8 mouse cellular contexts compared by ENCODE assay signal in genomic region chr4:45473129-45473528, GRCm38 (mm10). TPM values are rescaled to one million over a fixed set of nuclear protein-coding genes. Genes with fewer than 3 reads are reported as not detected.
A peak's percentile ranks its signal among the peaks of the same experiment; 100 is the strongest.
DNase-seq lines count a peak whose midpoint lies in the region; ATAC-seq lines count a peak whose summit lies in the region.

No protein-coding gene starts in this region.

- peak overlapping the region; percentile 28; the same call in 1 of the 2 replicates for H3K4me2 ChIP-seq in heart, embryonic 12.5 days
- no peak overlapping the region for H3K4me2 ChIP-seq in kidney, embryonic 14.5 days (replicated peaks; ENCODE audit: low read depth, low read length)
- H3K4me2 ChIP-seq in liver, embryonic 15.5 days = no peak overlapping the region
- H3K4me2 ChIP-seq in neural tube, embryonic 13.5 days = no peak overlapping the region

- H3K4me3 ChIP-seq in heart, embryonic 12.5 days = no peak overlapping the region
- H3K4me3 ChIP-seq in kidney, embryonic 14.5 days (ENCODE audit: low read length) = no peak overlapping the region
- H3K4me3 ChIP-seq in liver, embryonic 15.5 days (replicated peaks) = no peak overlapping the region
- H3K4me3 ChIP-seq in neural tube, embryonic 13.5 days = no peak overlapping the region

- H3K27ac ChIP-seq in heart, embryonic 12.5 days (ENCODE audit: poor library complexity, severe bottlenecking) = peak overlapping the region; percentile 95
- H3K27ac ChIP-seq in kidney, embryonic 14.5 days (ENCODE audit: low read depth, low read length) = no peak overlapping the region; the same call in 1 of the 2 replicates
- 0 out of 2 replicates have a peak overlapping the region, but pooled peaks have one; percentile 14 for H3K27ac ChIP-seq in liver, embryonic 15.5 days (replicated peaks)
- peak overlapping the region; percentile 72 for H3K27ac ChIP-seq in neural tube, embryonic 13.5 days (replicated peaks)

- H3K27me3 ChIP-seq in heart, embryonic 12.5 days (replicated peaks) = no peaks in the 10 kb centered on the region
- H3K27me3 ChIP-seq in kidney, embryonic 14.5 days (ENCODE audit: control insufficient read depth, insufficient read depth, low read length) = no peaks in the 10 kb centered on the region
- H3K27me3 ChIP-seq in liver, embryonic 15.5 days = no peaks in the 10 kb centered on the region
- no peaks in the 10 kb centered on the region for H3K27me3 ChIP-seq in neural tube, embryonic 13.5 days

- H3K36me3 ChIP-seq in heart, embryonic 12.5 days = peaks cover 8% of the 10 kb centered on the region; the same call in 1 of the 2 replicates
- no peaks in the 10 kb centered on the region for H3K36me3 ChIP-seq in kidney, embryonic 14.5 days (ENCODE audit: control insufficient read depth, insufficient read depth, low read length)
- H3K36me3 ChIP-seq in liver, embryonic 15.5 days (replicated peaks) = peaks cover 5% of the 10 kb centered on the region; the same call in 1 of the 2 replicates
- no peaks in the 10 kb centered on the region; the same call in 1 of the 2 replicates for H3K36me3 ChIP-seq in neural tube, embryonic 13.5 days

- H3K4me1 ChIP-seq in heart, embryonic 12.5 days (replicated peaks) = peaks cover 92% of the 10 kb centered on the region
- H3K4me1 ChIP-seq in kidney, embryonic 14.5 days (ENCODE audit: control insufficient read depth, insufficient read depth, low read length) = peaks cover 35% of the 10 kb centered on the region
- H3K4me1 ChIP-seq in liver, embryonic 15.5 days (replicated peaks) = peaks cover 69% of the 10 kb centered on the region
- peaks cover 68% of the 10 kb centered on the region for H3K4me1 ChIP-seq in neural tube, embryonic 13.5 days (replicated peaks)

- peak; percentile 23 for DNase-seq in thymus, postnatal 4 days
- DNase-seq in thymus, postnatal 10 days (ENCODE audit: low spot score in 2 of 2) = no peak
- DNase-seq in fibroblast of lung, adult 2 months (ENCODE audit: low read depth) = peak; percentile 83

- 22% methylated on average over 11 of the region's 11 CpGs for WGBS in heart, embryonic 12.5 days
- 21% methylated on average over 11 of the region's 11 CpGs for WGBS in kidney, embryonic 14.5 days
- WGBS in liver, embryonic 15.5 days (ENCODE audit: insufficient replicate concordance) = 29% methylated on average over 11 of the region's 11 CpGs
- WGBS in neural tube, embryonic 13.5 days = 14% methylated on average over 11 of the region's 11 CpGs

- peaks cover 4% of the 10 kb centered on the region for H3K9me3 ChIP-seq in heart, embryonic 12.5 days (replicated peaks)
- no peaks in the 10 kb centered on the region for H3K9me3 ChIP-seq in kidney, embryonic 14.5 days (ENCODE audit: control insufficient read depth, low read length)
- no peaks in the 10 kb centered on the region for H3K9me3 ChIP-seq in liver, embryonic 15.5 days (replicated peaks)
- H3K9me3 ChIP-seq in neural tube, embryonic 13.5 days = 0 out of 2 replicates have a peak, but pooled peaks cover 3% of the 10 kb centered on the region

- peak; percentile 72 for ATAC-seq in heart, embryonic 12.5 days (ENCODE audit: insufficient number of reproducible peaks, low FRiP score)
- peak; percentile 72 for ATAC-seq in kidney, embryonic 14.5 days (ENCODE audit: low FRiP score, low TSS enrichment)
- no peak for ATAC-seq in liver, embryonic 15.5 days (ENCODE audit: insufficient read depth)
- ATAC-seq in neural tube, embryonic 13.5 days (ENCODE audit: low read depth) = peak; percentile 81
- no peak for ATAC-seq in erythroid progenitor cell, adult 5-6 weeks (replicated peaks; ENCODE audit: low FRiP score, poor library complexity, severe bottlenecking)

- H3K9ac ChIP-seq in heart, embryonic 12.5 days = no peak overlapping the region
- no peak overlapping the region for H3K9ac ChIP-seq in kidney, embryonic 14.5 days (ENCODE audit: low read depth, low read length)
- H3K9ac ChIP-seq in liver, embryonic 15.5 days = peak overlapping the region; percentile 8; the same call in 1 of the 2 replicates
- H3K9ac ChIP-seq in neural tube, embryonic 13.5 days = no peak overlapping the region

RNA-seq across cellular contexts. Expression of gene Shb, which starts 59.1 kb away (rescaled TPM):
- polyA plus RNA-seq in heart, embryonic 12.5 days (2016; fragmentation: Nextera tagmentation; extraction: Ambion mirVana) = 13.9 and 15.3 TPM in 2 replicates
- polyA plus RNA-seq in kidney, embryonic 14.5 days (2014; fragmentation: Nextera tagmentation; extraction: Ambion mirVana) = 6.0 and 6.1 TPM in 2 replicates
- polyA plus RNA-seq in liver, embryonic 15.5 days (2015; fragmentation: Nextera tagmentation; extraction: Ambion mirVana) = 2.9 and 3.9 TPM in 2 replicates
- polyA plus RNA-seq in neural tube, embryonic 13.5 days (2015; fragmentation: Nextera tagmentation; extraction: Ambion mirVana) = 4.0 and 4.2 TPM in 2 replicates
- total RNA-seq in erythroid progenitor cell, adult 5-6 weeks (2015; ENCODE audit: low replicate concordance) = 1.3 TPM in 1 of 2 replicates, not detected in the other
- total RNA-seq in erythroid progenitor cell, adult 5-6 weeks (2017; ENCODE audit: low replicate concordance) = 1.5 and 6.5 TPM in 2 replicates

Comparison
In these comparisons a context has a peak if more than half of its experiments do, and no peak if none do; other contexts are left out.
1. DNase-seq: peak in thymus, postnatal 4 days (single experiment) and fibroblast of lung, adult 2 months (single experiment); none in thymus, postnatal 10 days (0 of 2).
2. ATAC-seq: peak in heart, embryonic 12.5 days (single experiment), kidney, embryonic 14.5 days (single experiment) and neural tube, embryonic 13.5 days (single experiment); none in liver, embryonic 15.5 days (single experiment) and erythroid progenitor cell, adult 5-6 weeks (single experiment).